Mouse (Mus musculus) ES-E14 (cell line): Measurements from ENCODE around the gene Ifna6. TPM values are rescaled to one million over a fixed set of nuclear protein-coding genes. Genes with fewer than 3 reads are reported as not detected.
"Not testable (repeated sequence)": the region's sequence is repeated elsewhere in the genome, so short reads cannot be mapped to it uniquely, and the experiment has no call there.

Experiments used
- DNase-seq: peaks from one replicate; pipeline ENCODE4 v3.0.0-alpha.2; 2013; ENCODE audit warnings: low read depth, low spot score
- H3K27ac ChIP-seq: 2 replicates; pipeline ENCODE4 v1.5.1; 2012; ENCODE audit warnings: low read depth, mild to moderate bottlenecking, low read length, moderate library complexity, mixed read lengths; ENCODE audit not compliant: poor library complexity, insufficient read depth, severe bottlenecking
- H3K36me3 ChIP-seq: 2 replicates; pipeline ENCODE4 v1.6.1; 2012; ENCODE audit warnings: mild to moderate bottlenecking, low read length, moderate library complexity, mixed read lengths; ENCODE audit not compliant: control insufficient read depth, poor library complexity, insufficient read depth, severe bottlenecking
- H3K4me1 ChIP-seq, 2 experiments: fragments of 150-350 bp in 1 of 2; sonication (generic) in 1 of 2; 2 replicates each; pipeline ENCODE4 v1.6.1; 2012; ENCODE audit warnings: low read length in 2 of 2, mild to moderate bottlenecking in 1 of 2, mixed read lengths in 1 of 2; ENCODE audit not compliant: control insufficient read depth in 2 of 2, insufficient read depth in 2 of 2, poor library complexity in 1 of 2
- H3K4me3 ChIP-seq, 2 experiments: fragments of 150-350 bp in 1 of 2; sonication (generic) in 1 of 2; 2 replicates each; pipeline ENCODE4 v1.5.1; 2012; ENCODE audit warnings: low read length in 2 of 2, low read depth in 1 of 2, mild to moderate bottlenecking in 1 of 2, mixed read lengths in 1 of 2; ENCODE audit not compliant: insufficient read depth in 1 of 2, poor library complexity in 1 of 2, severe bottlenecking in 1 of 2
- H3K9ac ChIP-seq: 2 replicates; pipeline ENCODE4 v1.6.1; 2012; ENCODE audit warnings: low read depth, mild to moderate bottlenecking, low read length, mixed read lengths; ENCODE audit not compliant: poor library complexity, insufficient read depth, severe bottlenecking
- H3K9me3 ChIP-seq: fragments of 150-350 bp; sonication (generic); 2 replicates; pipeline ENCODE4 v1.6.1; 2012; ENCODE audit warnings: low read depth, mild to moderate bottlenecking, low read length; ENCODE audit not compliant: control insufficient read depth, insufficient read depth
- CHD2 ChIP-seq: IDR thresholded peaks from 2 replicates; pipeline ENCODE4 v1.6.1; 2014; ENCODE audit warnings: mild to moderate bottlenecking, low read depth, low read length, inconsistent platforms
- HCFC1 ChIP-seq: IDR thresholded peaks from 2 replicates; pipeline ENCODE4 v1.6.1; 2012; ENCODE audit warnings: low read length, inconsistent platforms, borderline replicate concordance; ENCODE audit not compliant: insufficient read depth
- MAFK ChIP-seq: IDR thresholded peaks from 2 replicates; pipeline ENCODE4 v1.6.1; 2014; ENCODE audit warnings: mild to moderate bottlenecking, low read depth, low read length, inconsistent platforms; ENCODE audit not compliant: insufficient read depth
- ZC3H11A ChIP-seq: IDR thresholded peaks from 2 replicates; pipeline ENCODE4 v1.6.1; 2012; ENCODE audit warnings: low read depth, mild to moderate bottlenecking, inconsistent platforms, low read length, borderline replicate concordance
- ZNF384 ChIP-seq: IDR thresholded peaks from 2 replicates; pipeline ENCODE4 v1.6.1; 2012; ENCODE audit warnings: low read depth, low read length, inconsistent platforms
- in situ Hi-C, 2 experiments: fragments of 600-800 bp; cut with MboI; formaldehyde crosslinking; loops; one replicate each; pipeline ENCODE4 v1.15.1; 2025; ENCODE audit warnings: low sequenced_read_pairs in 2 of 2, inconsistent platforms in 1 of 2; ENCODE audit not compliant: unreplicated experiment in 2 of 2
- total RNA-seq: library from RNA; depleted of rRNA; stranded (reverse); fragments of 300-350 nt; gene quantifications from 2 replicates; pipeline ENCODE4 v1.2.3, GENCODE M21; 2012

The Ifna6 gene
- total RNA-seq, 1 experiment: not detected

DNA sequence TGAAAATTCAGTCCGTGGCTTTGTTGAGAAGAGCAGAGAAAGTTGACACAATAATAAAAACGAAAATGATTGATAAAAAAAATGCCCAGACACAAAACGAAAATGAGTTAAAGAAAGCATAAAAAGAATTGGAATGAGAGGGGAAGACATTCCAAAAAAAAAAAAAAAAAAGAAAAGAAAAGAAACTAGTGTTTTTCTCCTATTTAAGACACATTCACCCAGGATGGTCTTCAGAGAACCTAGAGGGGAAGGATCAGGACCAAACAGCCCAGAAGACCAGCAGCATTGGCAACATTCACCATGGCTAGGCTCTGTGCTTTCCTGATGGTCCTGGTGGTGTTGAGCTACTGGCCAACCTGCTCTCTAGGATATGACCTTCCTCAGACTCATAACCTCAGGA is 11.3 kb upstream of the Ifna6 start, which contains the start of gene Ifna7:
Gene Ifna7 (plus strand): TSS at position 301 of the 400 bp plus-strand sequence.
- Histone ChIP-seq H3K9ac (no peak within 1 kb of the TSS), H3K4me1 (no peaks in the 10 kb centered on the region), H3K36me3 (no peaks in the 10 kb centered on the region), H3K27ac (no peak within 1 kb of the TSS), H3K9me3 (no peaks in the 10 kb centered on the region), H3K4me3 (no peak within 1 kb of the TSS)
- no peak for TF ChIP-seq CHD2
- no peak for TF ChIP-seq ZNF384
- no peak for TF ChIP-seq ZC3H11A
- no peak for TF ChIP-seq HCFC1
- no peak for TF ChIP-seq MAFK
- in situ Hi-C loops: no loop called here
- no peak for DNase-seq

DNA sequence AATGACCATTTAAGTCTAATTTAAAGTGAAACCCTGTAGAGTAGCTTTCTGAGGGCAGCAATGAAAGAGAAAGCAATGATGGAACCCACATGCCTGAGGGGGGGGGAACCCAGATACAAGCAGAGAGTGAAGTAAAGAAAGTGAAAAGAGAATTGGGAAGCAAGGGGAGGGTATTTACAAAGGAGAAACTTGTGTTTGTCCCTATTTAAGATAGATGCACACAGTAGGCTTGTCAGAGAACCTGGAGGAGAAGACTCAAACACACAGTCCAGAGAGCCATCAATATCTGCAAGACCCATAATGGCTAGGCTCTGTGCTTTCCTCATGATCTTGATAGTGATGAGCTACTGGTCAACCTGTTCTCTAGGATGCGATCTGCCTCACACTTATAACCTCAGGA is 7.6 kb upstream of the Ifna6 start, which contains the start of gene Ifna11:
Gene Ifna11 (plus strand): TSS at position 301 of the 400 bp plus-strand sequence.
- Histone ChIP-seq H3K4me1 (no peaks in the 10 kb centered on the region), H3K9me3 (no peaks in the 10 kb centered on the region), H3K9ac (no peak within 1 kb of the TSS), H3K4me3 (no peak within 1 kb of the TSS), H3K27ac (no peak within 1 kb of the TSS), H3K36me3 (no peaks in the 10 kb centered on the region)
- in situ Hi-C loops: no loop called here
- no peak for DNase-seq
- TF ChIP-seq ZC3H11A: no peak
- no peak for TF ChIP-seq ZNF384
- no peak for TF ChIP-seq CHD2
- no peak for TF ChIP-seq MAFK
- no peak for TF ChIP-seq HCFC1

DNA sequence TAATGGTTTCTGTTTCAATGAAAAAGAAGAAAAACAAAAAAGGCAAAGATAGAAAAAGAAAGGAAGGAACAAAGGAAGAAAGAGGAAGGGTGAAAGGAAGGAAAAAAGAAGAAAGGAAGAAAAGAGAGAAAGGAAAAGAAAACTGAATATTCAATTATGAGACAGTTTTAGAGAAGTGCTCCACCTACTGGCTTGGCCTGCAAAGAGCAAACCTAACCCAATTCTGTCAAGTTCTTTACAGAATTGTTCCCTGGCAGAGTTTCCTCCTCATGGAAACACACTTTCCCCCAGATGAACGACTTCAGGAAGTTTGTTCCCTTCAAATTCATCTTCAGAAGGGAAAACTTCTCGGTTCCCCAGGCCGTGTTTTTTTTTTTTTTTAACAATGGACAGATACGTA is 4.2 kb upstream of the Ifna6 start:
- Histone ChIP-seq H3K4me1 (no peaks in the 10 kb centered on the region), H3K4me3 (no peak overlapping the region), H3K9me3 (no peaks in the 10 kb centered on the region), H3K9ac (no peak overlapping the region), H3K36me3 (no peaks in the 10 kb centered on the region), H3K27ac (no peak overlapping the region)
- DNase-seq: no peak
- in situ Hi-C loops: no loop called here
- TF ChIP-seq CHD2: no peak
- no peak for TF ChIP-seq ZC3H11A
- no peak for TF ChIP-seq HCFC1
- TF ChIP-seq MAFK: no peak
- TF ChIP-seq ZNF384: no peak

DNA sequence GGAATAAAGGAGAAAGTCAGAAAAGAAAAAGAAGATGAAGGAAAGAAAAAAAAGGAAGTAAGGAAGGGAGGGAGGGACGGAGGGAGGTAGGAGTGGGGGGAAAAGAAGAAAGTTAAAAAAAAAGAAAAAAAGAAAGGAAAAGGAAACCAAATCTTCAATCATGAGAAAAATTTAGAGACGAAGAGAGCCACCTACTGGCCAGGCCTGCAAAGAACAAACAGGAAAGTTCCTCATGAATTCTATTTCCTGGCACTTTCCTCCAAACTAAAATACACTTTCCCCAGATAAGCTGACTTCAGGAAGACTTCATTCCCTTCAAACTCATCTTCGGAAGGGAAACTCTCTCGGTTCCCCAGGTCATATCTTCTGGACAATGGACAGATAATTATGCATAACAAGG is 3.3 kb downstream of the Ifna6 start:
- no peak overlapping the region for H3K4me3 ChIP-seq
- TF ChIP-seq CHD2 (no peak), ZNF384 (no peak), MAFK (no peak), HCFC1 (no peak), ZC3H11A (no peak)
- no peak overlapping the region for H3K27ac ChIP-seq
- no peak overlapping the region for H3K9ac ChIP-seq
- H3K4me1 ChIP-seq: no peaks in the 10 kb centered on the region
- in situ Hi-C loops: no loop called here
- DNase-seq: no peak
- no peaks in the 10 kb centered on the region for H3K9me3 ChIP-seq
- H3K36me3 ChIP-seq: no peaks in the 10 kb centered on the region

DNA sequence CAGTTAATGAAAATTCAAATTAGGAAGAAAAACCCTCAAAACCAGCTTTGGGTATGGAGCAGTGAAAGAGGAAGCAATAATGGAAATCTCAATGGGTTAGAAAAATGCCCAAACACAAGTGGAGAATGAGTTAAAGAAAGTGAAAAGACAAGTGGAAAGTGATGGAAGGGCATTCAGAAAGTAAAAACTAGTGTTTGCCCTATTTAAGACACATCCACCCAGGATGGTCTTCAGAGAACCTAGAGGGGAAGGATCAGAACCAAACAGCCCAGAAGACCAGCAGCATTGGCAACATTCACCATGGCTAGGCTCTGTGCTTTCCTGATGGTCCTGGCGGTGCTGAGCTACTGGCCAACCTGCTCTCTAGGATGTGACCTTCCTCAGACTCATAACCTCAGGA is 8.0 kb downstream of the Ifna6 start, which contains the start of gene Ifna5:
Gene Ifna5 (plus strand): TSS at position 301 of the 400 bp plus-strand sequence.
- in situ Hi-C loops, DNase-seq, H3K27ac ChIP-seq, H3K9ac ChIP-seq, H3K9me3 ChIP-seq, H3K4me3 ChIP-seq, H3K36me3 ChIP-seq, H3K4me1 ChIP-seq: not testable (repeated sequence)
